ENCODE assay signal across 16 mouse cellular contexts in the genomic region with DNA sequence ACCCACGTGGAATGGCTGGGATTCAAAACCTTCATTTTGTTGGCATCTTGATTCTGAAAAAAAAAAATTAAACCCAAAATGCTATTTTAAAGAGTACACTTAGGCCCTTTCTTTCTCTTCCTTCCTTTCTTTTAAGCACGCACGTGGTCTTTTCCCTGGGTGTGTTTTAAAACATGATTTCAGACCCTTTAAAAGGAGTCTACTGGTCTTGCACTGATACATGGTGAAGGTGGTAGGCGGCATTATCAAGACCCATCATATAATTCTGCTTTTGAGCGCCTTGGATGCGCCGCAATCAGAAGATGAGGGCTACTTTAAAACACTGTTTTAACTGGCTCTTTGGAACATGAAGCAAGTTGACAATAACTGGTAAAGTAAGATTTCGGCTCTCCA.
DNase-seq lines count a peak whose midpoint lies in the region; ATAC-seq and TF ChIP-seq lines count a peak whose summit lies in the region.
"Had no signal": no experiment of that assay in that cellular context is flagged by ENCODE, and none has a peak within 500 bp of the region (broad histone marks: within the 10 kb centered on the region; RNA-seq: fewer than 3 reads in every experiment).

No protein-coding gene starts in this region.

- H3K27ac ChIP-seq in heart, embryonic 13.5 days (replicated peaks): peak overlapping the region; percentile 86
- peak overlapping the region; percentile 82; the same call in 1 of the 2 replicates for H3K27ac ChIP-seq in limb, embryonic 12.5 days
- H3K27ac ChIP-seq in limb, embryonic 10.5 days: no peak overlapping the region
- peak overlapping the region; percentile 84 for H3K27ac ChIP-seq in embryonic facial prominence, embryonic 14.5 days (replicated peaks; ENCODE audit: low read depth, low read length)
- peak overlapping the region; percentile 70; the same call in 1 of the 2 replicates for H3K27ac ChIP-seq in stomach, postnatal 0 days (replicated peaks)
- H3K27ac ChIP-seq: forebrain, embryonic 15.5 days; intestine, embryonic 15.5 days; macrophage had no signal

- peaks cover 25% of the 10 kb centered on the region for H3K36me3 ChIP-seq in heart, embryonic 13.5 days
- 0 out of 2 replicates have a peak, but pooled peaks cover 3% of the 10 kb centered on the region for H3K36me3 ChIP-seq in limb, embryonic 12.5 days
- peaks cover 7% of the 10 kb centered on the region for H3K36me3 ChIP-seq in limb, embryonic 10.5 days
- H3K36me3 ChIP-seq in embryonic facial prominence, embryonic 14.5 days (ENCODE audit: control insufficient read depth, insufficient read depth, low read length): peaks cover 21% of the 10 kb centered on the region
- peaks cover 2% of the 10 kb centered on the region; the same call in 1 of the 2 replicates for H3K36me3 ChIP-seq in stomach, postnatal 0 days (ENCODE audit: control insufficient read depth, insufficient read depth, low read length)
- H3K36me3 ChIP-seq: forebrain, embryonic 15.5 days; G1E; intestine, embryonic 15.5 days had no signal

- H3K9ac ChIP-seq in heart, embryonic 13.5 days: peak overlapping the region; percentile 64; the same call in 1 of the 2 replicates
- no peak overlapping the region for H3K9ac ChIP-seq in limb, embryonic 12.5 days (replicated peaks)
- no peak overlapping the region; the same call in 1 of the 2 replicates for H3K9ac ChIP-seq in embryonic facial prominence, embryonic 14.5 days (ENCODE audit: low read depth, low read length)
- no peak overlapping the region for H3K9ac ChIP-seq in stomach, postnatal 0 days (ENCODE audit: low read length)
- H3K9ac ChIP-seq: forebrain, embryonic 15.5 days; intestine, embryonic 15.5 days had no signal

- no peaks in the 10 kb centered on the region for H3K9me3 ChIP-seq in heart, embryonic 13.5 days
- H3K9me3 ChIP-seq in limb, embryonic 12.5 days: no peaks in the 10 kb centered on the region
- no peaks in the 10 kb centered on the region for H3K9me3 ChIP-seq in limb, embryonic 10.5 days (replicated peaks)
- no peaks in the 10 kb centered on the region for H3K9me3 ChIP-seq in embryonic facial prominence, embryonic 14.5 days (ENCODE audit: control insufficient read depth, low read length)
- no peaks in the 10 kb centered on the region for H3K9me3 ChIP-seq in stomach, postnatal 0 days (ENCODE audit: control insufficient read depth, low read length)
- H3K9me3 ChIP-seq: forebrain, embryonic 15.5 days; intestine, embryonic 15.5 days had no signal

- H3K4me2 ChIP-seq in heart, embryonic 13.5 days: peak overlapping the region; percentile 58
- no peak overlapping the region for H3K4me2 ChIP-seq in limb, embryonic 12.5 days
- no peak overlapping the region for H3K4me2 ChIP-seq in embryonic facial prominence, embryonic 14.5 days (ENCODE audit: low read depth, low read length)
- no peak overlapping the region for H3K4me2 ChIP-seq in stomach, postnatal 0 days (replicated peaks; ENCODE audit: low read depth)
- H3K4me2 ChIP-seq: forebrain, embryonic 15.5 days; intestine, embryonic 15.5 days had no signal

- ATAC-seq in heart, embryonic 13.5 days (ENCODE audit: extremely low read depth, insufficient number of reproducible peaks, low FRiP score, low TSS enrichment): no peak
- ATAC-seq in limb, embryonic 12.5 days (ENCODE audit: insufficient number of reproducible peaks, insufficient read depth, low FRiP score, low TSS enrichment, low read depth): no peak
- ATAC-seq in embryonic facial prominence, embryonic 14.5 days (ENCODE audit: low read depth): no peak
- ATAC-seq in stomach, postnatal 0 days (ENCODE audit: low FRiP score, low TSS enrichment): no peak
- ATAC-seq: forebrain, embryonic 15.5 days had no signal

- H3K27me3 ChIP-seq in heart, embryonic 13.5 days (replicated peaks): no peaks in the 10 kb centered on the region
- H3K27me3 ChIP-seq in limb, embryonic 12.5 days: 0 out of 2 replicates have a peak, but pooled peaks cover 2% of the 10 kb centered on the region
- H3K27me3 ChIP-seq in limb, embryonic 10.5 days (ENCODE audit: low read depth, poor library complexity, severe bottlenecking): no peaks in the 10 kb centered on the region
- H3K27me3 ChIP-seq in embryonic facial prominence, embryonic 14.5 days (replicated peaks; ENCODE audit: control insufficient read depth, insufficient read depth, low read length): peaks cover 3% of the 10 kb centered on the region; the same call in 1 of the 2 replicates
- H3K27me3 ChIP-seq in stomach, postnatal 0 days (ENCODE audit: control insufficient read depth, insufficient read depth, low read length): no peaks in the 10 kb centered on the region
- H3K27me3 ChIP-seq: forebrain, embryonic 15.5 days; intestine, embryonic 15.5 days had no signal

- no peak for TF ChIP-seq EP300 in stomach, postnatal 0 days (optimal IDR thresholded peaks at IDR 0.05)

- no peak for TF ChIP-seq CTCF in stomach, postnatal 0 days (IDR thresholded peaks at IDR 0.05; ENCODE audit: low read depth)

- no peak overlapping the region for H3K4me3 ChIP-seq in heart, embryonic 13.5 days
- H3K4me3 ChIP-seq in limb, embryonic 12.5 days (replicated peaks): no peak overlapping the region
- H3K4me3 ChIP-seq in limb, embryonic 10.5 days: no peak overlapping the region
- no peak overlapping the region for H3K4me3 ChIP-seq in embryonic facial prominence, embryonic 14.5 days (ENCODE audit: low read depth, low read length)
- H3K4me3 ChIP-seq in stomach, postnatal 0 days (ENCODE audit: low read depth, low read length): no peak overlapping the region
- H3K4me3 ChIP-seq: forebrain, embryonic 15.5 days; intestine, embryonic 15.5 days had no signal

- 83% methylated on average over 8 of the region's 8 CpGs for WGBS in heart, embryonic 13.5 days
- WGBS in limb, embryonic 12.5 days: 85% methylated on average over 8 of the region's 8 CpGs
- WGBS in limb, embryonic 10.5 days: 89% methylated on average over 8 of the region's 8 CpGs
- 80% methylated on average over 8 of the region's 8 CpGs for WGBS in embryonic facial prominence, embryonic 14.5 days
- WGBS in stomach, postnatal 0 days: 86% methylated on average over 8 of the region's 8 CpGs

- H3K4me1 ChIP-seq in heart, embryonic 13.5 days: peaks cover 47% of the 10 kb centered on the region
- H3K4me1 ChIP-seq in limb, embryonic 12.5 days (replicated peaks): peaks cover 40% of the 10 kb centered on the region
- peaks cover 38% of the 10 kb centered on the region for H3K4me1 ChIP-seq in limb, embryonic 10.5 days
- H3K4me1 ChIP-seq in embryonic facial prominence, embryonic 14.5 days (ENCODE audit: control insufficient read depth, insufficient read depth, low read length): peaks cover 37% of the 10 kb centered on the region
- peaks cover 7% of the 10 kb centered on the region for H3K4me1 ChIP-seq in stomach, postnatal 0 days (replicated peaks; ENCODE audit: control insufficient read depth, insufficient read depth)

- DNase-seq in heart, adult 11 months: no peak
- DNase-seq in limb, embryonic 10.5 days (ENCODE audit: low spot score): no peak
- DNase-seq in embryonic facial prominence, embryonic 14.5 days (ENCODE audit: low spot score): no peak
- DNase-seq in stomach, postnatal 0 days (ENCODE audit: low spot score): no peak
- no peak for DNase-seq in T-cell, adult 2 months (ENCODE audit: low spot score)
- DNase-seq: adrenal gland, adult 8-10 months; cerebellum, adult 11-12 months; left cerebral cortex, postnatal 4 days; midbrain, embryonic 14.5 days; thymus, adult 18-20 months had no signal
